Mouse (Mus musculus) small intestine, adult 2 months (tissue): Measurements from ENCODE around the gene Arhgap18.

Experiments used
- CTCF ChIP-seq: fragments of 200-500 bp; IDR thresholded peaks from 2 replicates; pipeline ENCODE4 v1.5.1; 2012; ENCODE audit warnings: low read depth, mild to moderate bottlenecking, control low read depth, inconsistent platforms, low read length, moderate library complexity, mixed read lengths; ENCODE audit not compliant: insufficient replicate concordance, insufficient read length; ENCODE audit errors: extremely low read depth
- POLR2A ChIP-seq: fragments of 200-500 bp; IDR thresholded peaks from 2 replicates; pipeline ENCODE4 v1.6.1; 2012; ENCODE audit warnings: low read depth, mild to moderate bottlenecking, control low read depth, inconsistent platforms, low read length, moderate library complexity

GRCm38 (mm10) chr10:26825246-26825889 is 72.1 kb downstream of the Arhgap18 start:
- no peak for TF ChIP-seq POLR2A
- no peak for TF ChIP-seq CTCF
